In the genomic region with DNA sequence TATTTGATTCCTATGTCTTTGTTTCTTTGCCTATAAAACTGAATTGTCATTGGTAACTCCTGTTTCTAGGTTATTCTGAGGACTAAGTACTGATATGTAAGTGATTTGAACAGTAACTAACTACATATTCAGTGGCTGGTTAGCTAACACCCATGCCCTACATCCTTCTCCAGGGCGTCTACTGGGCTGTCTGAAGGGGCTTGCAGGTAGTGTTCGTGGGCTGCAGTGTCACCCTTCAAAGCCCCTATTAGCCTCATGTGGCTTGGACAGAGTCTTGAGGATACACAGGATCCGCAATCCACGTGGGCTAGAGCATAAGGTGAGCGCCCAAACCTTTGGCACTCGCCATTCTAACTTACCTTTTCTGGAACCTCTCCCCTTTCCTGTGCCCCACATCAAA, we compare ENCODE assay signal across 23 mouse cellular contexts. TPM values are rescaled to one million over a fixed set of nuclear protein-coding genes. Genes with fewer than 3 reads are reported as not detected.
DNase-seq lines count a peak whose midpoint lies in the region; ATAC-seq and TF ChIP-seq lines count a peak whose summit lies in the region.
"Had no signal": no experiment of that assay in that cellular context is flagged by ENCODE, and none has a peak within 500 bp of the region (broad histone marks: within the 10 kb centered on the region; RNA-seq: fewer than 3 reads in every experiment).

No protein-coding gene starts in this region.

- no peak for TF ChIP-seq CTCF in testis, adult 2 months (IDR thresholded peaks at IDR 0.05; ENCODE audit: control insufficient read depth, insufficient read depth, insufficient replicate concordance, low read depth, low read length)

- no peak overlapping the region for H3K9ac ChIP-seq in midbrain, embryonic 11.5 days (ENCODE audit: low read length)
- no peak overlapping the region for H3K9ac ChIP-seq in midbrain, embryonic 15.5 days
- H3K9ac ChIP-seq: forebrain, embryonic 13.5 days; forebrain, embryonic 15.5 days; forebrain, postnatal 0 days had no signal

- peaks cover 8% of the 10 kb centered on the region; the same call in 1 of the 2 replicates for H3K36me3 ChIP-seq in midbrain, embryonic 11.5 days (ENCODE audit: control insufficient read depth, insufficient read depth, low read length)
- peaks cover 23% of the 10 kb centered on the region for H3K36me3 ChIP-seq in midbrain, embryonic 15.5 days (replicated peaks)
- no peaks in the 10 kb centered on the region; the same call in 1 of the 2 replicates for H3K36me3 ChIP-seq in testis, adult 2 months (ENCODE audit: control insufficient read depth, insufficient read depth, low read length)

- peak; percentile 38 for DNase-seq in cerebellum, adult 9-10 months
- DNase-seq in cerebellum, postnatal 36 days: no peak
- peak; percentile 76 for DNase-seq in midbrain, embryonic 11.5 days (ENCODE audit: low spot score, missing footprints)
- DNase-seq in testis, postnatal 10 days (ENCODE audit: low spot score): no peak
- no peak for DNase-seq in ovary, postnatal 14 days (ENCODE audit: low spot score)
- DNase-seq: adrenal gland, adult 2 months; adrenal gland, postnatal 10 days; adrenal gland, postnatal 25 days; B cell, adult 2 months; cerebellum, adult 11 months; cerebellum, adult 18-20 months; cerebellum, adult 8-10 months; cerebellum, postnatal 10 days; cerebellum, postnatal 25 days; embryo, embryonic 11 days; forebrain, postnatal 0 days had no signal

- H3K27ac ChIP-seq in midbrain, embryonic 11.5 days (ENCODE audit: low read depth, low read length): no peak overlapping the region
- no peak overlapping the region for H3K27ac ChIP-seq in midbrain, embryonic 15.5 days
- H3K27ac ChIP-seq in testis, adult 2 months (ENCODE audit: control insufficient read depth, insufficient read depth, low read depth, low read length): peak overlapping the region; percentile 100
- H3K27ac ChIP-seq: forebrain, embryonic 15.5 days had no signal

- no peaks in the 10 kb centered on the region for H3K27me3 ChIP-seq in midbrain, embryonic 11.5 days (ENCODE audit: control insufficient read depth, insufficient read depth, low read length)
- H3K27me3 ChIP-seq in midbrain, embryonic 15.5 days (replicated peaks): no peaks in the 10 kb centered on the region
- no peaks in the 10 kb centered on the region for H3K27me3 ChIP-seq in testis, adult 2 months (ENCODE audit: control insufficient read depth, insufficient read depth, low read length)
- H3K27me3 ChIP-seq: CH12.LX; embryonic facial prominence, embryonic 12.5 days; forebrain, embryonic 13.5 days; forebrain, embryonic 15.5 days had no signal

- 95% methylated on average over 6 of the region's 6 CpGs for WGBS in midbrain, embryonic 11.5 days
- 94% methylated on average over 6 of the region's 6 CpGs for WGBS in midbrain, embryonic 15.5 days

- H3K4me3 ChIP-seq in midbrain, embryonic 11.5 days (ENCODE audit: low read depth, low read length): no peak overlapping the region
- no peak overlapping the region for H3K4me3 ChIP-seq in midbrain, embryonic 15.5 days
- peak overlapping the region; percentile 99 for H3K4me3 ChIP-seq in testis, adult 2 months (ENCODE audit: control insufficient read depth, low read depth, low read length)
- H3K4me3 ChIP-seq: embryonic facial prominence, embryonic 12.5 days; forebrain, embryonic 13.5 days had no signal

- no peak overlapping the region for H3K4me2 ChIP-seq in midbrain, embryonic 11.5 days
- no peak overlapping the region for H3K4me2 ChIP-seq in midbrain, embryonic 15.5 days
- H3K4me2 ChIP-seq: embryonic facial prominence, embryonic 12.5 days; forebrain, embryonic 13.5 days; forebrain, embryonic 15.5 days had no signal

- no peaks in the 10 kb centered on the region for H3K9me3 ChIP-seq in midbrain, embryonic 11.5 days (ENCODE audit: control insufficient read depth, low read length)
- no peaks in the 10 kb centered on the region for H3K9me3 ChIP-seq in midbrain, embryonic 15.5 days
- H3K9me3 ChIP-seq: embryonic facial prominence, embryonic 12.5 days; forebrain, embryonic 13.5 days; forebrain, embryonic 15.5 days had no signal

- ATAC-seq in midbrain, embryonic 11.5 days (ENCODE audit: low FRiP score): no peak
- ATAC-seq in midbrain, embryonic 15.5 days (replicated peaks): no peak
- ATAC-seq: CD4-positive, CD25-positive, alpha-beta regulatory T cell, adult 4 months; forebrain, embryonic 13.5 days; forebrain, embryonic 15.5 days; forebrain, postnatal 0 days had no signal

- H3K4me1 ChIP-seq in midbrain, embryonic 11.5 days (ENCODE audit: control insufficient read depth, insufficient read depth, low read length): peaks cover 16% of the 10 kb centered on the region
- peaks cover 39% of the 10 kb centered on the region for H3K4me1 ChIP-seq in midbrain, embryonic 15.5 days
- H3K4me1 ChIP-seq in testis, adult 2 months (ENCODE audit: control insufficient read depth, insufficient read depth, low read length): peaks cover 10% of the 10 kb centered on the region

- TF ChIP-seq POLR2A in testis, adult 2 months (IDR thresholded peaks at IDR 0.05; ENCODE audit: control insufficient read depth, low read depth, low read length): no peak

RNA-seq across cellular contexts. Expression of a gene that starts 0.9 kb away (rescaled TPM):
- 1.5 and 2.7 TPM in 2 replicates for polyA plus RNA-seq in midbrain, embryonic 11.5 days (2014; fragmentation: Nextera tagmentation; extraction: Ambion mirVana)
- polyA plus RNA-seq in midbrain, embryonic 15.5 days (2015; fragmentation: Nextera tagmentation; extraction: Ambion mirVana): 1.5 and 1.7 TPM in 2 replicates
- 670 and 676 TPM in 2 replicates for polyA plus RNA-seq in testis, adult 2 months (2012; rRNA removed)
- polyA plus RNA-seq: adrenal gland, adult 2 months had no signal

RNA-seq across cellular contexts. Expression of a gene that starts 1.6 kb away (rescaled TPM):
- polyA plus RNA-seq in midbrain, embryonic 11.5 days (2014; fragmentation: Nextera tagmentation; extraction: Ambion mirVana): 85.6 and 94.7 TPM in 2 replicates
- 121 and 123 TPM in 2 replicates for polyA plus RNA-seq in midbrain, embryonic 15.5 days (2015; fragmentation: Nextera tagmentation; extraction: Ambion mirVana)
- 61.5 and 62.8 TPM in 2 replicates for polyA plus RNA-seq in testis, adult 2 months (2012; rRNA removed)

RNA-seq across cellular contexts. Expression of a gene that starts 4.0 kb away (rescaled TPM):
- 74.2 and 83.7 TPM in 2 replicates for polyA plus RNA-seq in midbrain, embryonic 11.5 days (2014; fragmentation: Nextera tagmentation; extraction: Ambion mirVana)
- 100.0 and 103 TPM in 2 replicates for polyA plus RNA-seq in midbrain, embryonic 15.5 days (2015; fragmentation: Nextera tagmentation; extraction: Ambion mirVana)
- polyA plus RNA-seq in testis, adult 2 months (2012; rRNA removed): 18.3 and 21.8 TPM in 2 replicates

RNA-seq across cellular contexts. Expression of a gene that starts 16.5 kb away (rescaled TPM):
- 139 and 142 TPM in 2 replicates for polyA plus RNA-seq in midbrain, embryonic 11.5 days (2014; fragmentation: Nextera tagmentation; extraction: Ambion mirVana)
- polyA plus RNA-seq in midbrain, embryonic 15.5 days (2015; fragmentation: Nextera tagmentation; extraction: Ambion mirVana): 165 and 174 TPM in 2 replicates
- polyA plus RNA-seq in testis, adult 2 months (2012; rRNA removed): 111 and 121 TPM in 2 replicates

RNA-seq across cellular contexts. Expression of a gene that starts 17.2 kb away (rescaled TPM):
- polyA plus RNA-seq in midbrain, embryonic 11.5 days (2014; fragmentation: Nextera tagmentation; extraction: Ambion mirVana): 209 and 235 TPM in 2 replicates
- polyA plus RNA-seq in midbrain, embryonic 15.5 days (2015; fragmentation: Nextera tagmentation; extraction: Ambion mirVana): 161 and 171 TPM in 2 replicates
- 166 and 174 TPM in 2 replicates for polyA plus RNA-seq in testis, adult 2 months (2012; rRNA removed)

Comparison
In these comparisons a context has a peak if more than half of its experiments do, and no peak if none do; other contexts are left out.
1. DNase-seq: peak in cerebellum, adult 9-10 months (single experiment) and midbrain, embryonic 11.5 days (single experiment); none in cerebellum, postnatal 36 days (0 of 2), testis, postnatal 10 days (single experiment) and ovary, postnatal 14 days (single experiment).
2. RNA of a gene that starts 0.9 kb away (polyA plus RNA-seq): 670 to 676 TPM in testis, adult 2 months; 1.5 to 2.7 TPM in midbrain, embryonic 11.5 days and 1.5 to 1.7 TPM in midbrain, embryonic 15.5 days; every median in the first group is over 100 times any median in the second.